Mouse (Mus musculus) embryonic fibroblast, embryonic 13.5 days (primary cell): ENCODE measurements around the gene Pfkfb4. TPM values are rescaled to one million over a fixed set of nuclear protein-coding genes. Genes with fewer than 3 reads are reported as not detected.
A peak's percentile ranks its signal among the peaks of the same experiment; 100 is the strongest.

ENCODE experiments used
- H3K27ac ChIP-seq: 2 replicates; pipeline ENCODE4 v1.5.1; 2012; ENCODE audit warnings: low read length, control low read depth, inconsistent platforms; ENCODE audit not compliant: insufficient read depth
- H3K4me1 ChIP-seq: 2 replicates; pipeline ENCODE4 v1.6.1; 2011; ENCODE audit warnings: low read length; ENCODE audit not compliant: control insufficient read depth, insufficient read depth
- H3K4me3 ChIP-seq: 2 replicates; pipeline ENCODE4 v1.5.1; 2011; ENCODE audit warnings: mild to moderate bottlenecking, control low read depth, low read length; ENCODE audit not compliant: insufficient read depth
- CTCF ChIP-seq: IDR thresholded peaks from 2 replicates; pipeline ENCODE4 v1.5.1; 2011; ENCODE audit warnings: mild to moderate bottlenecking, control low read depth, low read length, moderate library complexity, borderline replicate concordance; ENCODE audit not compliant: insufficient read depth
- POLR2A ChIP-seq: IDR thresholded peaks from 2 replicates; pipeline ENCODE4 v1.6.1; 2011; ENCODE audit warnings: low read depth, mild to moderate bottlenecking, control low read depth, low read length, moderate library complexity
- polyA plus RNA-seq: library from polyadenylated mRNA; stranded (reverse); fragments of >200 nt; gene quantifications from 2 replicates; pipeline ENCODE4 v1.2.4, GENCODE M21; 2011; ENCODE audit warnings: low read depth; ENCODE audit not compliant: missing spikeins, insufficient read length

Gene Pfkfb4
- polyA plus RNA-seq, 1 experiment, result 6.0 TPM

DNA sequence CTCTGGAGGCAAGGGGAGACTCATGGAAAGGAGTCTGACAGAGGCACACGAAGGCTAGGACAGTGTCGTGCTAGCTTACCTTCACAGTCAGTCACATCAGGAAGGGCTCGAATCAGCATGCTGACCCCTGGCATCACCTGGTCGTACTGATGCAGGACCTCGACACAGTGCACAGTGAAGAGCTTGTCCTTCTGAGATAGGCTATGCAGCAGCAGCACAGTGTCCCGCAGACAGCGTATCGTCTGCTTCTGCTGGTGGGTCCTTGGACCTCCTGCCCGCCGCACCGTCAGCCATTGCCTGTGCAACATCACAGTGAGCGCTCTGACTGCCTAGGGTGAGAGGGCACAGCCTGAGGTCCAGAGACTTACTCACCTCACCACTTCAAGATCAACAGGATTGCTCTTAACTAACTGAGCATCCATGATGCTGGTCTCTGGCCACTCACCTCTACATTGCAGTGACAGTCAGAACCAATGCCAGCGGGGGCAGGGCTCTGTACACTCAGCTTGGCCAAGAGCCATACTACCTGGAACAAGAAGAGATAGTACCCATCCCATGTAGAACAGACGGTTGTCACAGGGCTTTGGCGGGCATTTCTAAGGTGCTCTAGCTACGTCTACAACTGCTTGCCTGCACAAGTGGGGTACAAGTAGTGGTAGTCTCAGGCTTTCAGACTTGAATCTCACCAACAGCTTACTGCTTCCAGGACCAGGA lies 68.8 kb downstream of the Pfkfb4 start:
- H3K4me3 ChIP-seq, result no peak overlapping the region
- peaks cover 15% of the 10 kb centered on the region for H3K4me1 ChIP-seq
- peak overlapping the region; percentile 94 for H3K27ac ChIP-seq
- TF ChIP-seq CTCF (no peak), POLR2A (no peak)

DNA sequence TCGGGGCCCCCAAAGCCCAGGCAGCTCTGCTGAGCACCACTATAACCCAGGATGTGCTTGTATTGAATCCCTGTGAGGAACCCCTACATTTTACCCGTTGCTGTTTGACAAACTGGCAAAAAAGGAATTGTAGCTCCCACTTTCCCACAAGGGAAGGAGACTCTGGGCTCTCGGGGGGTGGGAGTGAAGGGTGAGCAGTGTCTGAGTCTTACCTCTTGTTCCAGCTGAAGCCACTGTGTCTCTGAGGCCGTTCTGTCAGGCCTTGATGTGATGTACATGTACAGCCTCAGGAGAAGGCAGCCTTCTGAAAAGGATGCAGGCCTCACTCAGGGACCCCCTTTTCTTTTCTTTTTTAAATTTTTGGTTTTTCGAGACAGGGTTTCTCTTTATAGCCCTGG lies 69.3 kb downstream of the Pfkfb4 start:
- H3K4me1 ChIP-seq, result peaks cover 13% of the 10 kb centered on the region
- no peak overlapping the region for H3K27ac ChIP-seq
- no peak for TF ChIP-seq CTCF
- TF ChIP-seq POLR2A, result no peak
- no peak overlapping the region for H3K4me3 ChIP-seq

DNA sequence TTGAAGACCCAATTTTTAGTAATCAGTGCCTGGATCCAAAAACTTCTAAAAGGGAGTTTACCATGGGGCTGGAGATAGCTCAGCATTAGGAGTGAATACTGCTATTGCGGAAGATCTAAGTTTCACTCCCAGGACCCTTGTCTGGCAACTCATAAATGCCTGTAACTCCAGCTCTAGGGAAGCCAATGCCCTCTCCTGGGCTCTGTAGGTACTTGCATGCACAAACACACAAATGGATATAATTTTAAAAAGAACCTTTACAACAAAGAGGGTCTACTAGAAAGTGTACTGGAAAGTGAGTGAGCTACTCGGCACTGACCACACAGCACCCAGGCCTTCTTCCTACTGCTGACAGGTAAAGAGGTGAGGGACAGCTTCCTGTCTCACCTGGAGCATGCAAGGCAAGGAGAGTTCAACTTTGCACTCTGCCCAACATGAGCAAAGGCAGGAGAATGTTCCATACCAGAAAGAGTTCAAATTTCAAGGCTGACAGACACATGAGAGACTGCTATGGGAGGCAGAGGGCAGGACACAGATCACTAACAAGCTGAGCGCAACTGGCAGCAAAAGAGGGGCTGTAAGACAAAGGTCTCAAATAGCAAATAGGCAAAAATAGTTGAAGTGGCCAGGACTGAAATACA lies 76.6 kb downstream of the Pfkfb4 start:
- Histone ChIP-seq H3K4me3 (no peak overlapping the region), H3K4me1 (no peaks in the 10 kb centered on the region), H3K27ac (no peak overlapping the region)
- TF ChIP-seq CTCF, result no peak
- no peak for TF ChIP-seq POLR2A

DNA sequence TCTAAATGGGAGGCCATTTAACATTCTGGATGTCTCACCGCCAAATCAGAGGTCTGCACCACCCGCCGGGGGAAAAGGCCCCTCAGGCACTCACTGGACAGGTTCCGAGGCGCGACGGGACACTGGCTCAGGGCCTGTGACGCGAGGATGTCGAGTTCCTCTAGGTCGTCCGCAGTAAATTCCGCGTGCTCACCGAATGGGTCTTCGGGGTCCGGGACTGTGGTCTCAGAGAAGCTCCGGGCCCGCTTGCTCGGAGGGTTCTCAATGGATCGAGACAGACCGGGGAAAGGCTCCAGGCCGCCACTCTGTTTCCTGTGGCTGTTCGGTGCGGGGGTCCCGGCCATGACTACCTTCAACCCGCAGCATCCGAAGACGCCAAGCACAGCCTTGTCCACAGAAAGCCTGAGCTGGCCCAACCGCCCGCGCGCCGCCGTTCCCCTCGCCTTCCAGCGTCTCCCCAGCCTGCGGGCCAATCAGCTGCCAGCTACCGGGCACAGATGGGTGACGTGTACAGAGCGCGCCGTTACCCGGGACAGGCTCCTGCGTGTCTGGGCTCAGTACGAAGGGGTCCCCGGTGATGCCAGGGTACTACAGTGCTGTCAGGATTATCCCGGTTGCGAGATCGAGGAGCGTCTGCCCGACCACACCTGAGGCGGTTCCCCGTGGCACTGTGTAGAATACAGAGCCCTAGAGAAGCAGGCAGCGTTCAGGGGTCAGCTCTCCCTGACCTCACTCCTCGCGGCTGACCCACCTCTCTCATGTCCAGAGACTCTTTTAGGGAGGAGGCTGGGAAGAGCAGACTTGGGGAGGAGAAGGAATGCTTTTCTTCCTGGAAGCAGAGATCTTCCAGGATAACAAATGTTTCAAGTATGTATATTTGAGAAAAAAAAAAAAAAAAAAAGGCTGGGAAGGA lies 82.3 kb downstream of the Pfkfb4 start, which contains the start of gene Atrip:
TSS of gene Atrip (minus strand) at position 464 of the 913 bp plus-strand sequence.
- Histone ChIP-seq H3K4me3 (peak within 1 kb of the TSS; percentile 61), H3K4me1 (peaks cover 2% of the 10 kb centered on the region; the same call in 1 of the 2 replicates), H3K27ac (no peak within 1 kb of the TSS; the same call in 1 of the 2 replicates)
- no peak for TF ChIP-seq CTCF
- peak; percentile 87 for TF ChIP-seq POLR2A

DNA sequence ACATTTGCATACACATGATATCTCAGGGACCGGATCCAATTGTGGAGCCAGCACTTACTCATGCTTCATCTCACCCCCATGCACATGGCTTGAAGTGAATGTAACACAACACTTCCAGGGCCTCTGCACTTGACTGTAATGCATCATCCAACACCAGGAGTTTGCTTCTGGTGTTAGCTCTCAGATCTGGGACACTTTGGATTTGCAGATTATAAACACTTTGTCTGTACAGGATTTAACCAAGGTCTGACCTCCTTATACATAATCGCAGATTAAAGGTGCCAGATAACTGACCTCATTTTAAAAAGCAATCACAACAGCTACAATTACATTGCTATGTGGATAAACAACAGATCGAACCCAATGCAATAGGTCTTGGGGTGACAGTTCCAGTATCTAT lies 88.9 kb downstream of the Pfkfb4 start:
- TF ChIP-seq CTCF (no peak), POLR2A (no peak)

DNA sequence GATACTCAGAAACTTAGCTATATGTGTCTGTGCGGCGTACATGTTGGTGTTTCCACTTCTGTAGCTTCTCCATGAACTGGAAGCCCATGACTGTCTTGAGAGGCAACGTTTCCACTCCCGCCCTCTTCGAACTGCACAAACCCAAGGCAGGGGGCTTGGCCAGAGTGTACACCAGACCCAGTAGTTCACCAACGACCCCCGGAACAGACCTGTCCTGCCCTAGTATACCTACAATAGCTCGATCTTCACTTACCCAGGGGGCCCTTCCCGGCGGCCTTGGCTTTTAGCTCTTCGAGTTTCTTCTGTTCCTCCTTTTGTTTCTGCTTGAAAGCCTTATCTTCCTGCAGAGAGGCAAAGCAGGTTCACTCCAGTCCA lies 90.2 kb downstream of the Pfkfb4 start:
- TF ChIP-seq POLR2A, result no peak
- TF ChIP-seq CTCF, result no peak
- H3K4me3 ChIP-seq, result peak overlapping the region; percentile 73

More for the DNA sequence above, 88.9 kb downstream of the Pfkfb4 start:
- no peak overlapping the region for H3K4me3 ChIP-seq
- no peak overlapping the region for H3K27ac ChIP-seq
- 0 out of 2 replicates have a peak, but pooled peaks cover 3% of the 10 kb centered on the region for H3K4me1 ChIP-seq

More for the DNA sequence above, 90.2 kb downstream of the Pfkfb4 start:
- H3K27ac ChIP-seq, result no peak overlapping the region
- H3K4me1 ChIP-seq, result 0 out of 2 replicates have a peak, but pooled peaks cover 3% of the 10 kb centered on the region

Other genes with a start within 250 kb of the Pfkfb4 start
- 83.0 and 93.8 TPM in 2 replicates for gene Ip6k2, start 208.0 kb upstream of the Pfkfb4 start, polyA plus RNA-seq
- 7.6 and 8.7 TPM in 2 replicates for gene Nckipsd, start 183.4 kb upstream of the Pfkfb4 start, polyA plus RNA-seq
- gene Celsr3, start 165.5 kb upstream of the Pfkfb4 start, polyA plus RNA-seq, result 0.23 and 0.42 TPM in 2 replicates
- 9.7 and 10.1 TPM in 2 replicates for gene Slc26a6, start 138.5 kb upstream of the Pfkfb4 start, polyA plus RNA-seq
- not detected in 2 replicates for gene Tmem89, start 77.2 kb upstream of the Pfkfb4 start, polyA plus RNA-seq
- 165 and 176 TPM in 2 replicates for gene Uqcrc1, start 55.1 kb upstream of the Pfkfb4 start, polyA plus RNA-seq
- gene Col7a1, start 38.2 kb upstream of the Pfkfb4 start, polyA plus RNA-seq, result 48.8 and 70.7 TPM in 2 replicates
- 1.7 and 1.9 TPM in 2 replicates for gene Ucn2, start 5.8 kb upstream of the Pfkfb4 start, polyA plus RNA-seq
- gene Shisa5, start 46.8 kb downstream of the Pfkfb4 start, polyA plus RNA-seq, result 230 and 252 TPM in 2 replicates
- gene Trex1, start 68.0 kb downstream of the Pfkfb4 start, polyA plus RNA-seq, result 8.2 and 12.8 TPM in 2 replicates
- gene Atrip, start 82.3 kb downstream of the Pfkfb4 start, polyA plus RNA-seq, result 12.5 and 13.0 TPM in 2 replicates
- gene Ccdc51, start 90.7 kb downstream of the Pfkfb4 start, polyA plus RNA-seq, result 4.6 TPM in 2 replicates
- gene Tma7, start 90.8 kb downstream of the Pfkfb4 start, polyA plus RNA-seq, result 411 and 552 TPM in 2 replicates
- 8.0 and 12.0 TPM in 2 replicates for gene Plxnb1, start 103.6 kb downstream of the Pfkfb4 start, polyA plus RNA-seq
- gene Fbxw21, start 170.3 kb downstream of the Pfkfb4 start, polyA plus RNA-seq, result not detected in 2 replicates
- gene Fbxw13, start 204.2 kb downstream of the Pfkfb4 start, polyA plus RNA-seq, result not detected in 2 replicates
- not detected in 2 replicates for gene Fbxw20, start 243.0 kb downstream of the Pfkfb4 start, polyA plus RNA-seq